Mouse (Mus musculus): ENCODE data around the gene Ank. TPM values are rescaled to one million over a fixed set of nuclear protein-coding genes. Genes with fewer than 3 reads are reported as not detected.
A peak's percentile ranks its signal among the peaks of the same experiment; 100 is the strongest.
"Not testable (repeated sequence)": the region's sequence is repeated elsewhere in the genome, so short reads cannot be mapped to it uniquely, and the experiment has no call there.

Gene Ank
- polyA plus RNA-seq, 1 experiment from 2014 or later, result 16.2 TPM

GRCm38 (mm10) chr15:27468822-27469488 lies 2.5 kb downstream of the Ank start:
- no peak overlapping the region for H3K4me2 ChIP-seq (replicated peaks; ENCODE audit: low read depth)
- H3K9ac ChIP-seq (ENCODE audit: low read length), result no peak overlapping the region
- no peak overlapping the region for H3K27ac ChIP-seq (replicated peaks)
- no peak overlapping the region for H3K4me3 ChIP-seq (ENCODE audit: low read depth, low read length)
- H3K9me3 ChIP-seq (ENCODE audit: control insufficient read depth, low read length), result no peaks in the 10 kb centered on the region
- TF ChIP-seq EP300 (optimal IDR thresholded peaks at IDR 0.05) (no peak), CTCF (IDR thresholded peaks at IDR 0.05; ENCODE audit: low read depth) (no peak)
- ATAC-seq (ENCODE audit: low FRiP score, low TSS enrichment), result no peak
- no peaks in the 10 kb centered on the region; the same call in 1 of the 2 replicates for H3K4me1 ChIP-seq (replicated peaks; ENCODE audit: control insufficient read depth, insufficient read depth)
- DNase-seq (ENCODE audit: low spot score), result no peak
- 52% methylated on average over 4 of the region's 4 CpGs for WGBS
- no peaks in the 10 kb centered on the region for H3K27me3 ChIP-seq (ENCODE audit: control insufficient read depth, insufficient read depth, low read length)
- H3K36me3 ChIP-seq (ENCODE audit: control insufficient read depth, insufficient read depth, low read length), result no peaks in the 10 kb centered on the region

- DNase-seq (ENCODE audit: low spot score); ATAC-seq (ENCODE audit: low FRiP score, low TSS enrichment); H3K4me2 ChIP-seq (replicated peaks; ENCODE audit: low read depth); H3K36me3 ChIP-seq (ENCODE audit: control insufficient read depth, insufficient read depth, low read length); H3K27ac ChIP-seq (replicated peaks); H3K9ac ChIP-seq (ENCODE audit: low read length); H3K9me3 ChIP-seq (ENCODE audit: control insufficient read depth, low read length); H3K27me3 ChIP-seq (ENCODE audit: control insufficient read depth, insufficient read depth, low read length); H3K4me3 ChIP-seq (ENCODE audit: low read depth, low read length); H3K4me1 ChIP-seq (replicated peaks; ENCODE audit: control insufficient read depth, insufficient read depth): not testable (repeated sequence)
- 67% methylated on average over 3 of the region's 3 CpGs for WGBS
Observed at GRCm38 (mm10) chr15:27470346-27470745, 3.9 kb downstream of the Ank start.

GRCm38 (mm10) chr15:27472315-27472714 lies 5.8 kb downstream of the Ank start:
- Histone ChIP-seq H3K36me3 (ENCODE audit: control insufficient read depth, insufficient read depth, low read length) (no peaks in the 10 kb centered on the region), H3K4me3 (ENCODE audit: low read depth, low read length) (no peak overlapping the region), H3K27me3 (ENCODE audit: control insufficient read depth, insufficient read depth, low read length) (no peaks in the 10 kb centered on the region), H3K27ac (replicated peaks) (no peak overlapping the region), H3K4me1 (replicated peaks; ENCODE audit: control insufficient read depth, insufficient read depth) (0 out of 2 replicates have a peak, but pooled peaks cover 2% of the 10 kb centered on the region), H3K4me2 (replicated peaks; ENCODE audit: low read depth) (no peak overlapping the region), H3K9ac (ENCODE audit: low read length) (no peak overlapping the region), H3K9me3 (ENCODE audit: control insufficient read depth, low read length) (no peaks in the 10 kb centered on the region)
- 62% methylated on average over 9 of the region's 9 CpGs for WGBS
- DNase-seq (ENCODE audit: low spot score), result no peak
- no peak for ATAC-seq (ENCODE audit: low FRiP score, low TSS enrichment)
- no peak for TF ChIP-seq CTCF (IDR thresholded peaks at IDR 0.05; ENCODE audit: low read depth)
- no peak for TF ChIP-seq EP300 (optimal IDR thresholded peaks at IDR 0.05)

GRCm38 (mm10) chr15:27475988-27476387 lies 9.5 kb downstream of the Ank start:
- Histone ChIP-seq H3K9ac (ENCODE audit: low read length) (no peak overlapping the region), H3K36me3 (ENCODE audit: control insufficient read depth, insufficient read depth, low read length) (no peaks in the 10 kb centered on the region), H3K4me3 (ENCODE audit: low read depth, low read length) (no peak overlapping the region), H3K27ac (replicated peaks) (no peak overlapping the region), H3K27me3 (ENCODE audit: control insufficient read depth, insufficient read depth, low read length) (no peaks in the 10 kb centered on the region), H3K4me2 (replicated peaks; ENCODE audit: low read depth) (no peak overlapping the region), H3K9me3 (ENCODE audit: control insufficient read depth, low read length) (no peaks in the 10 kb centered on the region), H3K4me1 (replicated peaks; ENCODE audit: control insufficient read depth, insufficient read depth) (0 out of 2 replicates have a peak, but pooled peaks cover 2% of the 10 kb centered on the region)
- 76% methylated on average over 15 of the region's 15 CpGs for WGBS
- TF ChIP-seq CTCF (IDR thresholded peaks at IDR 0.05; ENCODE audit: low read depth) (no peak), EP300 (optimal IDR thresholded peaks at IDR 0.05) (no peak)
- DNase-seq (ENCODE audit: low spot score) (no peak), ATAC-seq (ENCODE audit: low FRiP score, low TSS enrichment) (no peak)

- Histone ChIP-seq H3K4me3 (ENCODE audit: low read depth, low read length) (no peak overlapping the region), H3K27ac (replicated peaks) (0 out of 2 replicates have a peak overlapping the region, but pooled peaks have one; percentile 74), H3K9me3 (ENCODE audit: control insufficient read depth, low read length) (no peaks in the 10 kb centered on the region), H3K4me2 (replicated peaks; ENCODE audit: low read depth) (no peak overlapping the region), H3K4me1 (replicated peaks; ENCODE audit: control insufficient read depth, insufficient read depth) (0 out of 2 replicates have a peak, but pooled peaks cover 2% of the 10 kb centered on the region), H3K9ac (ENCODE audit: low read length) (no peak overlapping the region), H3K36me3 (ENCODE audit: control insufficient read depth, insufficient read depth, low read length) (no peaks in the 10 kb centered on the region), H3K27me3 (ENCODE audit: control insufficient read depth, insufficient read depth, low read length) (no peaks in the 10 kb centered on the region)
- DNase-seq (ENCODE audit: low spot score) (no peak), ATAC-seq (ENCODE audit: low FRiP score, low TSS enrichment) (no peak)
- WGBS, result 64% methylated on average over 12 of the region's 12 CpGs
- no peak for TF ChIP-seq EP300 (optimal IDR thresholded peaks at IDR 0.05)
Observed at GRCm38 (mm10) chr15:27476671-27477070, 10.2 kb downstream of the Ank start.

GRCm38 (mm10) chr15:27477159-27477558 lies 10.7 kb downstream of the Ank start:
- Histone ChIP-seq H3K9ac (ENCODE audit: low read length) (no peak overlapping the region), H3K4me2 (replicated peaks; ENCODE audit: low read depth) (no peak overlapping the region), H3K4me3 (ENCODE audit: low read depth, low read length) (no peak overlapping the region), H3K27ac (replicated peaks) (peak overlapping the region; percentile 74), H3K4me1 (replicated peaks; ENCODE audit: control insufficient read depth, insufficient read depth) (0 out of 2 replicates have a peak, but pooled peaks cover 2% of the 10 kb centered on the region), H3K36me3 (ENCODE audit: control insufficient read depth, insufficient read depth, low read length) (no peaks in the 10 kb centered on the region), H3K27me3 (ENCODE audit: control insufficient read depth, insufficient read depth, low read length) (no peaks in the 10 kb centered on the region), H3K9me3 (ENCODE audit: control insufficient read depth, low read length) (no peaks in the 10 kb centered on the region)
- DNase-seq (ENCODE audit: low spot score), result no peak
- ATAC-seq (ENCODE audit: low FRiP score, low TSS enrichment), result peak; percentile 6; the same call in 1 of the 2 replicates
- TF ChIP-seq CTCF (IDR thresholded peaks at IDR 0.05; ENCODE audit: low read depth), result no peak
- no peak for TF ChIP-seq EP300 (optimal IDR thresholded peaks at IDR 0.05)
- 87% methylated on average over 9 of the region's 9 CpGs for WGBS
